8 mouse cellular contexts compared by ENCODE assay signal in the genomic region with DNA sequence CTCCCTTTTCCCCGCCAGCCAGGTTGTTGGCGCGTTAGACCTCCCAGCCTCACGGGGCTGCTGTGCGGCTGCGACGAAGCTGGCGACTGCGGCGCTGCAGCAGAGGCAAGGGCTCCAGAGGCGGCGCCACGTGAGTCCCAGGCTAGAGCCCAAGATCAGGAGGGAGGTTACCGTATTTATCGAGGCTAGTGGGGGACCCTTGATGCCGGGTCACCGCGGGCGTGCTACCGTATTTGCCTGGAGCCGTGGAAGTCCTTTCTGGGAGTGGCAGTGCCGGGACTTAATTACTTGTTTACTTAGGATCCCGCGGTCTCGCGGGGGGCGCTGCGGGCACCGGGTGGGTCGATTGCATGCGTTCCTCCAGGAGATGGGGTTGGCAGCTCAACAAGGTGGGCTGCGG. TPM values are rescaled to one million over a fixed set of nuclear protein-coding genes. Genes with fewer than 3 reads are reported as not detected.
DNase-seq lines count a peak whose midpoint lies in the region; ATAC-seq and TF ChIP-seq lines count a peak whose summit lies in the region.

No protein-coding gene starts in this region.

- intact Hi-C loops in left cerebral cortex, adult 2 months (cut with DNase I) = loop anchor here (2.0 kb wide), 1 partner anchor 72 kb away; a partner anchor contains a TSS

- peak overlapping the region; percentile 54 for H3K4me3 ChIP-seq in hindbrain, postnatal 0 days (ENCODE audit: low read length)
- peak overlapping the region; percentile 76 for H3K4me3 ChIP-seq in left cerebral cortex, adult 2 months

- H3K27me3 ChIP-seq in hindbrain, postnatal 0 days (ENCODE audit: insufficient read depth, low read length) = no peaks in the 10 kb centered on the region

- TF ChIP-seq CTCF in hindbrain, postnatal 0 days (IDR thresholded peaks at IDR 0.05; ENCODE audit: low read depth) = peak; percentile 37
- TF ChIP-seq CTCF in left cerebral cortex, adult 2 months (IDR thresholded peaks at IDR 0.05) = no peak; the same call in 1 of the 2 replicates

- peak overlapping the region; percentile 85 for H3K4me2 ChIP-seq in hindbrain, postnatal 0 days (ENCODE audit: low read depth, low read length)

- ATAC-seq in hindbrain, postnatal 0 days = peak; percentile 69
- peak; percentile 83 for ATAC-seq in megakaryocyte progenitor cell, adult 5-6 weeks (replicated peaks; ENCODE audit: poor library complexity)

- H3K9ac ChIP-seq in hindbrain, postnatal 0 days (replicated peaks; ENCODE audit: low read length) = peak overlapping the region; percentile 56

- 1% methylated on average over 32 of the region's 32 CpGs for WGBS in hindbrain, postnatal 0 days

- no peaks in the 10 kb centered on the region for H3K9me3 ChIP-seq in hindbrain, postnatal 0 days (ENCODE audit: low read length)

- peak; percentile 77 to 88 for DNase-seq in adrenal gland, adult (ENCODE audit: inconsistent age in 2 of 2, low spot score in 1 of 2)
- DNase-seq in adrenal gland, postnatal 4 days (ENCODE audit: low spot score in 2 of 2) = no peak
- DNase-seq in cerebellum, postnatal 36 days = peak; percentile 56 to 63
- DNase-seq in gastrocnemius, postnatal 10 days = peak; percentile 54
- DNase-seq in hindbrain, postnatal 0 days (ENCODE audit: low spot score) = peak; percentile 80
- peak; percentile 64 to 71 for DNase-seq in left cerebral cortex, adult 2 months (ENCODE audit: extremely low spot score in 1 of 2, low spot score in 2 of 2)
- peak; percentile 36 for DNase-seq in skeletal muscle tissue, adult 2 months (ENCODE audit: low read depth, low spot score)

- H3K36me3 ChIP-seq in hindbrain, postnatal 0 days (ENCODE audit: insufficient read depth, low read length) = no peaks in the 10 kb centered on the region

- peaks cover 8% of the 10 kb centered on the region for H3K4me1 ChIP-seq in hindbrain, postnatal 0 days (ENCODE audit: insufficient read depth, low read length)

- peak overlapping the region; percentile 58; the same call in 1 of the 2 replicates for H3K27ac ChIP-seq in hindbrain, postnatal 0 days
- peak overlapping the region; percentile 87 for H3K27ac ChIP-seq in left cerebral cortex, adult 2 months

RNA-seq across cellular contexts. Expression of a gene that starts 0.4 kb away (rescaled TPM):
- 1 to 10 TPM; 2.1 to 3.3 TPM for total RNA-seq in adrenal gland, postnatal 4 days (2021)
- under 1 TPM; 0.36 to 0.47 TPM for total RNA-seq in gastrocnemius, postnatal 10 days (2021)
- 53.3 and 54.9 TPM in 2 replicates for total RNA-seq in hindbrain, postnatal 0 days (2014; rRNA removed)
- polyA plus RNA-seq in hindbrain, postnatal 0 days (2015; fragmentation: Nextera tagmentation; extraction: Ambion mirVana) = 29.3 and 30.2 TPM in 2 replicates
- 10 to 100 TPM; 14.9 to 17.1 TPM for total RNA-seq in left cerebral cortex, adult 2 months (2021)
- 0.07 and 0.64 TPM in 2 replicates for total RNA-seq in megakaryocyte progenitor cell, adult 5-6 weeks (2015)
- total RNA-seq in megakaryocyte progenitor cell, adult 5-6 weeks (2017) = 0.08 and 0.61 TPM in 2 replicates

RNA-seq across cellular contexts. Expression of a gene that starts 20.1 kb away (rescaled TPM):
- 10 to 100 TPM; 10.8 to 12.0 TPM for total RNA-seq in adrenal gland, postnatal 4 days (2021)
- total RNA-seq in gastrocnemius, postnatal 10 days (2021) = 1 to 10 TPM; 4.0 to 7.4 TPM
- 0.72 and 1.3 TPM in 2 replicates for total RNA-seq in hindbrain, postnatal 0 days (2014; rRNA removed)
- 0.40 and 0.49 TPM in 2 replicates for polyA plus RNA-seq in hindbrain, postnatal 0 days (2015; fragmentation: Nextera tagmentation; extraction: Ambion mirVana)
- total RNA-seq in left cerebral cortex, adult 2 months (2021) = under 1 TPM; 0.77 to 0.81 TPM
- total RNA-seq in megakaryocyte progenitor cell, adult 5-6 weeks (2015) = 0.27 and 1.1 TPM in 2 replicates
- 0.50 and 2.0 TPM in 2 replicates for total RNA-seq in megakaryocyte progenitor cell, adult 5-6 weeks (2017)

RNA-seq across cellular contexts. Expression of a gene that starts 25.1 kb away (rescaled TPM):
- 10 to 100 TPM in 1 of 2 experiments, 1 to 10 TPM in 1; 7.8 to 10.0 TPM for total RNA-seq in adrenal gland, postnatal 4 days (2021)
- 1 to 10 TPM; 5.1 TPM for total RNA-seq in gastrocnemius, postnatal 10 days (2021)
- 11.6 and 13.5 TPM in 2 replicates for total RNA-seq in hindbrain, postnatal 0 days (2014; rRNA removed)
- polyA plus RNA-seq in hindbrain, postnatal 0 days (2015; fragmentation: Nextera tagmentation; extraction: Ambion mirVana) = 7.2 and 8.8 TPM in 2 replicates
- total RNA-seq in left cerebral cortex, adult 2 months (2021) = 1 to 10 TPM; 6.3 to 8.3 TPM
- 0.78 and 0.96 TPM in 2 replicates for total RNA-seq in megakaryocyte progenitor cell, adult 5-6 weeks (2015)
- total RNA-seq in megakaryocyte progenitor cell, adult 5-6 weeks (2017) = 1.00 and 2.0 TPM in 2 replicates

RNA-seq across cellular contexts. Expression of a gene that starts 33.2 kb away (rescaled TPM):
- 1 to 10 TPM in 1 of 2 experiments, not detected in 1; 2.0 TPM for total RNA-seq in adrenal gland, postnatal 4 days (2021)
- 1 to 10 TPM in 1 of 2 experiments, not detected in 1; 5.4 TPM for total RNA-seq in gastrocnemius, postnatal 10 days (2021)
- total RNA-seq in hindbrain, postnatal 0 days (2014; rRNA removed) = not detected in 2 replicates
- 0.54 TPM in 1 of 2 replicates, not detected in the other for polyA plus RNA-seq in hindbrain, postnatal 0 days (2015; fragmentation: Nextera tagmentation; extraction: Ambion mirVana)
- not detected for total RNA-seq in left cerebral cortex, adult 2 months (2021)
- total RNA-seq in megakaryocyte progenitor cell, adult 5-6 weeks (2015) = not detected in 2 replicates
- not detected in 2 replicates for total RNA-seq in megakaryocyte progenitor cell, adult 5-6 weeks (2017)

RNA-seq across cellular contexts. Expression of a gene that starts 33.3 kb away (rescaled TPM):
- total RNA-seq in adrenal gland, postnatal 4 days (2021) = 10 to 100 TPM; 59.7 to 61.5 TPM
- total RNA-seq in gastrocnemius, postnatal 10 days (2021) = 10 to 100 TPM; 18.5 to 25.2 TPM
- total RNA-seq in hindbrain, postnatal 0 days (2014; rRNA removed) = 83.1 and 86.9 TPM in 2 replicates
- 40.6 and 41.2 TPM in 2 replicates for polyA plus RNA-seq in hindbrain, postnatal 0 days (2015; fragmentation: Nextera tagmentation; extraction: Ambion mirVana)
- 10 to 100 TPM; 56.5 to 58.0 TPM for total RNA-seq in left cerebral cortex, adult 2 months (2021)
- total RNA-seq in megakaryocyte progenitor cell, adult 5-6 weeks (2015) = 7.7 and 11.2 TPM in 2 replicates
- total RNA-seq in megakaryocyte progenitor cell, adult 5-6 weeks (2017) = 10.0 and 16.6 TPM in 2 replicates

Comparison
In these comparisons a context has a peak if more than half of its experiments do, and no peak if none do; other contexts are left out.
1. DNase-seq: peak in adrenal gland, adult (2 of 2), cerebellum, postnatal 36 days (2 of 2), gastrocnemius, postnatal 10 days (single experiment), hindbrain, postnatal 0 days (single experiment), left cerebral cortex, adult 2 months (2 of 2) and skeletal muscle tissue, adult 2 months (single experiment); none in adrenal gland, postnatal 4 days (0 of 2).